Mouse (Mus musculus) spleen, adult 2 months (tissue): ENCODE measurements at regions not wholly inside any gene's neighbourhood (a gene's known extent, or its start where the extent isn't known, plus 50 kb on each side); places are given as distances from the start of the nearest gene placed in this dataset.
A peak's percentile ranks its signal among the peaks of the same experiment; 100 is the strongest.

Experiments used
- DNase-seq, 2 experiments: peaks; one replicate each; pipeline versions ENCODE4 v3.0.0 to v3.0.0-alpha.2; 2012 to 2021; ENCODE audit warnings: low spot score in 2 of 2, low read depth in 1 of 2
- H3K27ac ChIP-seq: fragments of 200-500 bp; 2 replicates; pipeline ENCODE4 v1.5.1; 2012; ENCODE audit warnings: low read length, inconsistent platforms; ENCODE audit not compliant: insufficient read depth
- H3K27me3 ChIP-seq: fragments of 200-500 bp; 2 replicates; pipeline ENCODE4 v1.6.1; 2012; ENCODE audit warnings: mild to moderate bottlenecking, moderate library complexity, low read length, inconsistent platforms; ENCODE audit not compliant: control insufficient read depth, insufficient read depth
- H3K36me3 ChIP-seq: fragments of 200-500 bp; 2 replicates; pipeline ENCODE4 v1.6.1; 2012; ENCODE audit warnings: mild to moderate bottlenecking, low read length, inconsistent platforms; ENCODE audit not compliant: control insufficient read depth, insufficient read depth
- H3K4me1 ChIP-seq: fragments of 200-500 bp; 2 replicates; pipeline ENCODE4 v1.6.1; 2011; ENCODE audit warnings: inconsistent platforms; ENCODE audit not compliant: control insufficient read depth, insufficient read depth, insufficient read length
- H3K4me3 ChIP-seq: fragments of 200-500 bp; 2 replicates; pipeline ENCODE4 v1.5.1; 2011; ENCODE audit warnings: mild to moderate bottlenecking, inconsistent platforms; ENCODE audit not compliant: insufficient read depth, insufficient read length; ENCODE audit errors: extremely low read depth
- CTCF ChIP-seq: fragments of 200-500 bp; IDR thresholded peaks from 2 replicates; pipeline ENCODE4 v1.5.1; 2011; ENCODE audit warnings: mild to moderate bottlenecking, inconsistent platforms; ENCODE audit not compliant: insufficient read depth, insufficient read length, insufficient replicate concordance; ENCODE audit errors: extremely low read depth
- POLR2A ChIP-seq: fragments of 200-500 bp; IDR thresholded peaks from 2 replicates; pipeline ENCODE4 v1.6.1; 2011; ENCODE audit warnings: low read depth, low read length, inconsistent platforms
- WGBS: fragments of 180-500 bp; shearing (Covaris S2); methylation state at CpG from one replicate; pipeline ENCODE4 v1.1.7; 2018; 5-methylcytosine and 5-hydroxymethylcytosine counted together

DNA sequence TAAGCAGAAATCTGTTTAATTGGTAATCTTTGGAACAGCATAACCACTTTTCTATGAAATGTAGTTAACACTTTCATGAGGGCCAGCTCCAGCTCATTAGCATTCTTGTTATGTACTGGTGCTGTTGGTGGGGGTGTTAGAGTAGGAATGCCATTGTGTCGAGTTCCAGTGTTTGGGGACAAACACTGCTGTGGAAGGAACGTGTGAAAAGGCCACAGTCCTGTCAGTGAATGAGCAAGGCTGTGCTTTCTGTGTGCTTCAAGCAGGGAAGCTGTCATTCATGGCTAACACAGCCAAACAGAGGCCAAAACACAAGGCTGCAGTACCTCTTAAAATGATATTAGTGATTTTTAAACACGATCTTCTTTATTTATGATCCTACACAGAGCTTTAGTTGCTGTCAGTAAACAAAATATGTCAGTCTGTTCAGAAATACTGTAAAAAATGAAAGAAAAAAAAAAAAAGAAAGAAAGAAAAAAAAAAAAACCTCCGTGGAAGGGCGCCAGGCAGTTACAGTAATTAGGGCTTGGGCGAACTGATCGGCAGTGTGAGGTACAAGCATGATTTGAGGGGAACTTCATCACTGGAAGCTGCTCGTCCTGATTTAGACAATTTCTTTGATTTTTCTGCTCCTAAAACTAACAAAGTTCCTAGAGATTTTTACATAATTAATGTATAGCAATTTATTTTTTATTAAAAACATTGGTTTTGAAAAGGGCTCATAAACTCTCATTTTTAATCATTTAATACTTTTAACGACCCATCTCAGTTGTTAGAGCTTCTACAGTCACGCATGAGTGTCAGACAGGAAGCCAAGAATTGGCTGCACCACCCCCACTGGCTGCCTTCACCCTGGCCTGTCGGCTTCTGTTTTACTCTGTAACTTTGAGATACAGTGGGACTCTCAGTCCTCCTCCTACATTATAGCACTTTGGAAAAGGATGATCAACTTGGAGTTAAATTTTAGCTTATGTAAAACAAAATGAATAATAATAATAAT is 80.8 kb upstream of the Dnajc24 start:
- Histone ChIP-seq H3K4me1 (no peaks in the 10 kb centered on the region), H3K4me3 (no peak overlapping the region), H3K27ac (no peak overlapping the region), H3K36me3 (no peaks in the 10 kb centered on the region), H3K27me3 (no peaks in the 10 kb centered on the region)
- DNase-seq = no peak
- TF ChIP-seq CTCF = no peak
- no peak for TF ChIP-seq POLR2A
- WGBS = 47% methylated on average over 11 of the region's 11 CpGs

GRCm38 (mm10) chr2:106083001-106083400 is 79.7 kb upstream of the Dnajc24 start:
- Histone ChIP-seq H3K4me3 (no peak overlapping the region), H3K36me3 (no peaks in the 10 kb centered on the region), H3K27me3 (no peaks in the 10 kb centered on the region), H3K4me1 (no peaks in the 10 kb centered on the region), H3K27ac (no peak overlapping the region)
- no peak for DNase-seq
- no peak for TF ChIP-seq POLR2A
- TF ChIP-seq CTCF = no peak
- 83% methylated on average over 8 of the region's 8 CpGs for WGBS

DNA sequence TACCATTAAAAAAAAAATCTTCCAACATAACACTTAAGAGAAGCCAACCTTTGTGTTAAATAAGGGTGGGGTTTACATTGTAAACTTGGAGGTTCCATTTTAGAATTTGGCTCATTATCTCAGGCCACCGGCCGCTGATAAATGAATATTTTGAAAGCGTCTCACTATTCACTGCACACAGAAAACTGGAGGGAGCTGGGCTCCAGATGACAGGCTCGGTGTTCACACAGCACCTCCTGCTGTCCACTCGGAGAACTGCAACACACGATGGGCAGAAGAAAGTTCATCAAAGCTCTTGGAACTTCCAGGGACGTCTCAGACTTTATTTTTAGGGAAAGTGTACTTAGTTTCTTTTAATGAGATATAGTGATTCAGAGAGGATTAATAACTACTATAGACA is 78.6 kb upstream of the Dnajc24 start:
- H3K4me1 ChIP-seq = no peaks in the 10 kb centered on the region
- 3% methylated on average over 7 of the region's 7 CpGs for WGBS
- DNase-seq = peak in 1 of 2 experiments; percentile 13

DNA sequence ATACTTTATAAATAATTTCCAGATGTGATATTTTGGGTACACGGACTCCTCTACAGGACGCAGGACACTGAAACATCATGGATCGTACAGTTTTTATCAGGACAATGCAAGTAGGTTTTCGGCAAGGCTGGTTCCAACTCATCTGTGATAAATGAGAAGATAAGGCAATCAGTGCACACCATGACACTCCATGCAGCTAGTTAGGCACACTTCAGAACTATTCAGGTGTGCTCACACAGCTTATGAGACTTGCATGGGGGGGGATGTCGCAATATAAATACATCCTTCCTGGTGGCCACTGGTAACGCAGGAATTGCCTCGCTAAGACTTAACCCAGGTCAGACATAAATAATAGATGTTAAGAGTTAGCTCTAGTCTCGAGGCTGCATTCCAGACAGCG is 77.3 kb upstream of the Dnajc24 start:
- no peak for DNase-seq
- TF ChIP-seq POLR2A (no peak), CTCF (no peak)
- WGBS = 82% methylated on average over 9 of the region's 9 CpGs
- no peaks in the 10 kb centered on the region for H3K36me3 ChIP-seq
- no peak overlapping the region for H3K27ac ChIP-seq
- H3K27me3 ChIP-seq = no peaks in the 10 kb centered on the region
- H3K4me3 ChIP-seq = no peak overlapping the region
- H3K4me1 ChIP-seq = no peaks in the 10 kb centered on the region

More for the DNA sequence above, 78.6 kb upstream of the Dnajc24 start:
- Histone ChIP-seq H3K4me3 (no peak overlapping the region), H3K36me3 (no peaks in the 10 kb centered on the region), H3K27ac (no peak overlapping the region), H3K27me3 (no peaks in the 10 kb centered on the region)
- TF ChIP-seq POLR2A = no peak
- peak; percentile 80; the same call in 1 of the 2 replicates for TF ChIP-seq CTCF

GRCm38 (mm10) chr2:106078591-106078990 is 75.2 kb upstream of the Dnajc24 start:
- Histone ChIP-seq H3K4me1 (no peaks in the 10 kb centered on the region), H3K27me3 (no peaks in the 10 kb centered on the region), H3K4me3 (no peak overlapping the region), H3K27ac (no peak overlapping the region), H3K36me3 (no peaks in the 10 kb centered on the region)
- no peak for DNase-seq
- TF ChIP-seq CTCF (no peak), POLR2A (no peak)
- WGBS = 87% methylated on average over 3 of the region's 3 CpGs

DNA sequence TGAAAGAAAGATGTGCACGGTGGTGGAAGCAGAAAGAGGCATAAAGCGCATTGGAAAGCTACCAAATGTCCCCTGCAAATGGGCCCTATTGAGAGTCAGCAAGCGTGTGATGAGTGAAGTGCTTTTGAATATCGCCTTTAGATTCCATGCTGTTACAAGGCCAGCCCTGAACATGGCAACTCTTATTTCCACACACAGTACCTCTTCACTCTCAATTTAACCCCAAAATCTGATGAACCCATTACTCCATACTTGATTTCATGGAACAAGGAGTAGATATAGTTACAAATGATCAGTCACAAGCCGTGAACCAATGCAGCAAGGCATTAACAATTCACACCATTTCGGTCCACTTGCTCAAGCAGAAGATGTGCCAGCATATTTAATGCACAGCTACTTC is 71.1 kb upstream of the Dnajc24 start:
- WGBS = 90% methylated on average over 6 of the region's 6 CpGs
- Histone ChIP-seq H3K4me1 (no peaks in the 10 kb centered on the region), H3K27me3 (no peaks in the 10 kb centered on the region), H3K4me3 (no peak overlapping the region), H3K36me3 (no peaks in the 10 kb centered on the region), H3K27ac (no peak overlapping the region)
- no peak for DNase-seq
- TF ChIP-seq CTCF = no peak
- no peak for TF ChIP-seq POLR2A

DNA sequence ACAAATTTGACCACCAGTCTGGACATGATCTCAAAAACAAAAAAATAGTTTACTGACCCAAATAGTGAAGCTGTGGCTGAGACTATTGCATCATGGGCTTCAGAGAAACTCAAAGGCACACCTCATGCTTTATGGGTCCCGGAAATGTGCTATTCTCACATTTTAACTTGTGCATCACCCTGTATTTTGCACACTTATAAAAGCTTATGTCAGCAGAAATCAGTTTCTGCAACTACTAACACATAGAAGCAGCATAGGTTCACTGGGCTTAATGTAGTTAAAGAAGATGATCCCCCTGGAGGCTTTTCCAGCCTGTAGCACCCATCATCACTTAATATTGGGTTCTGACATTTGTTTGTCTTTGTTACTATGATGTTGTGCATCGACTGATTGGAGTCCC is 61.0 kb upstream of the Dnajc24 start:
- 83% methylated on average over 2 of the region's 2 CpGs for WGBS
- H3K4me3 ChIP-seq = no peak overlapping the region
- DNase-seq = no peak
- no peaks in the 10 kb centered on the region for H3K27me3 ChIP-seq
- no peaks in the 10 kb centered on the region for H3K4me1 ChIP-seq
- TF ChIP-seq POLR2A (no peak), CTCF (no peak)
- no peak overlapping the region for H3K27ac ChIP-seq
- no peaks in the 10 kb centered on the region for H3K36me3 ChIP-seq
